Mouse (Mus musculus) monocyte, adult 59 days (primary cell): ENCODE data around the gene Camk2n2. TPM values are rescaled to one million over a fixed set of nuclear protein-coding genes. Genes with fewer than 3 reads are reported as not detected.

Experiments used
- total RNA-seq, 2 experiments: library from RNA; stranded (reverse); gene quantifications; one replicate each; pipeline ENCODE4 v1.2.4; 2023

Camk2n2 gene
- under 1 TPM; 0.39 to 0.97 TPM for total RNA-seq

DNA sequence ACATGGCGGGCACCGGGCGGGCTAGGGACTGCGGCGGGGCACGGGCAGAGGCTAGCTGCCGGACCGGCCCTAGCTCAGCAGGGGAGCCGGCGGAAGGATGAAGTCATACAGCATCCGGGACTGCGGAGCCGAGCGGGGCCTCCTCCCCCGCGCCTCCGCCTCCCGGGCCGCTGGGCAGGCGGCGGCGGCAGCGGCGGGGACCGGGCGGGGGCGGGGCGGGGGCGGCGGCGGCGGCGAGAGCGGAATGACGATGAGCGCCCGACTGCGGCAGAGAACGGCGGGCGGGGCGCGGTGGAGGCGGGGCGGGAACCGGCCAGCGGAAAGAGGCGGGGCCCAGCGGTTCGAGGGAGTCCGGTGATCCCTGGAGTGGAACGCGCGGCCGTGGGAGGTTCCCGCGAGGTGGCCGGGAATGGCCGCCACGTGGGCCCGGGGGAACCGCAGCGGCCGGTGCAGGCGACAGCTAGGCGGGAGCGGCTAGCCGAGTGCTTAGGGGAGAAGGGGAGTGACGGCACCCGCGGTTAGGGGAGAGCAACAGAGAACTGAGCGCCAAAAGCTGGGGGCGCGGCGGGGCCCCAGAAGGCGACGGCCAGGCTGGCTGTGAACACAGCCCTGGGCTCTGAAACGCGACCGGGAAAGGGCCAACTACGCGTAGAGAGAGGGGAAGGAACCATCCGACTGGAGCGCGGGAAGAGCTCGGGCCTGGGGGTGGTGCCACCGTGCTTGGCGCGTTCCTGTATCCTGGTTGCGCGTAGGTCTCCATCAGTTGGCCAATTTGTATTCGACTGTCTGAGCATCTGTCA lies at the start of gene Camk2n2:
Gene Camk2n2 (minus strand): TSS at position 97 of the 800 bp plus-strand sequence.

GRCm38 (mm10) chr16:20668013-20668412 lies 46.9 kb upstream of the Camk2n2 start, which contains the start of gene Eif4g1:
TSS of gene Eif4g1 (plus strand) at chr16:20668313.

DNA sequence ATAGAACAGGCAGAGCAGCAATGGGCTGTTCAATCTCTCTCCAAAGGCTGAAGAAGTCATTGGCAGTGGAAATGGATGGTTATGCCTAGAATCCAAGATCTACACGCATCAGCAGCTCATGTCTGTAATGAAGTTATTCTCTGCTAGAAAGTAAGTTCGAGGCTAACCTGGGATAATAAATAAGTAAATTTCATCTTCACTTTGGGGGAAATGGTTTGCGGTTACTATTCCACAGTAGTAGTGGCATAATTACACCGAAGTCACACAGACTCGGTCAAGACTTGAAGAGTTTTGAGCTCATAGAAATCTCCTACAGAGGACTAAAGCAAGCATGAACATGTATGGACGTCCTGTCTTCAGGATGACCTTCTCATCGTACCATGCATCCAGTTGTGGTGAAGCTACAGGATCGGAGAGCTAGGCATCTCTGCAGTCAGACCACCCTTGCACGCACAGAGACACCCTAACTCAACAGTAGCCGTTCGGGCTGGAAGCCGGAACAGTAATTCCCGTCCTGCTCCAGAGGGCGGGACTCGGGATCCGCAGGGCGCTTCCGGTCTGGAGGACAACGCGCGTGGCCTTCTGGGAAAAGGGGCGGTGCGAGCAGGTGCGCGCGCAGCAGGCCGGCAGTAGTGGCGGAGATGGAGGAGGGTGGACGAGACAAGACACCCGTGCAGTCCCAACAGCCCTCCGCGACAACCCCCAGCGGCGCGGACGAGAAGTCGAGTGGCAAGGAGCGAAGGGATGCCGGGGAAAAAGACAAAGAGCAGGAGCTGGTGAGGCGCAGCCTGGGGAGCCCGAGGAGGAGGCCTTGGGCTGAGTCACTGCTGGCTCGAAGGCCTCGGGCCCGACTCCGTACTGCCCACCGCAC lies 30.2 kb upstream of the Camk2n2 start, which contains the start of gene Psmd2:
Gene Psmd2 (plus strand): TSS at position 577 of the 871 bp plus-strand sequence.

GRCm38 (mm10) chr16:20629731-20630634 lies 8.9 kb upstream of the Camk2n2 start, which contains the start of gene Ece2:
TSS of gene Ece2 (plus strand) at chr16:20629828.

DNA sequence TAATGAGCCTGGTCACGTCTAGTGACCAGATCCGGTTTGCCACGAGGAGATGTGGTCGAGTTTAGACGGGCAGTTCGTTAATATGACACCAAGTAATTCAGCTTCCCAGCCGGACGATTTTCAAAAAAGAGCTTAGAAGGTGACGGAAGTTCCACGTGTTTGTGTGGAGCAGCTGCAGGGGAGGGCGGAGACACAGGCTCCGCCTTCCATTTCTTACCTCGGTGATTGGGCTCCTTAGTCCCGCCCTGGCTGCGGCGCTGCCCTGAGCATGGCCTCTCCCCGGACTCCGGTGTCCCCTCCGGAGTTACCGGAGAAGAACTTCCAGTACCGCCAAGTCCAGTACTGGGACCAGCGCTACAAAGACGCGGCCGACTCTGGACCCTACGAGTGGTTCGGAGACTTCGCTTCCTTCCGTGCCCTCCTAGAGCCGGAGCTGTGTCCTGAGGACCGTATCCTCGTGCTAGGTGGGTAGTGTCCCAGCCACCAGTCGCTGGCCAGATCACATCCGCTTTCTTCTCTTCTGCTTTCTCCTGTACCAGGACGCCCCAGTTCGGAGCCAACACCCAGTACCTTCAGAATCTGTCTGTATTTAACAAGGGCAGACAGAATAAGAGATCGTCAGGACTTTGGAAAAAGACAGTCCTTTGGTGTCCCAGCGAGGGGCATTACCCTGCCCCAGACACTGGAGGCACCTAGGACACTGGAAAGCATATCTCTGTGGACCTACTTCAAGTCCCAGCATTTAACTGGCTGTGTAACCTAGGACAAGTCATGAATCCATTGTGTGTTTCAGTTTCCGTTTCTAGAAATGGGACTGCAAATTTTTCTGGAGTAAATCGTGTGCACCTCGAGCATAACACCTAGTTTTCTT lies 9.5 kb downstream of the Camk2n2 start, which contains the start of the genes Eef1akmt4, Gm49333 and Alg3:
Gene Eef1akmt4 (plus strand): TSS at position 237 of the 871 bp plus-strand sequence.
Gene Gm49333 (plus strand): TSS at position 254 of the 871 bp plus-strand sequence.
Gene Alg3 (minus strand): TSS at position 379 of the 871 bp plus-strand sequence.

DNA sequence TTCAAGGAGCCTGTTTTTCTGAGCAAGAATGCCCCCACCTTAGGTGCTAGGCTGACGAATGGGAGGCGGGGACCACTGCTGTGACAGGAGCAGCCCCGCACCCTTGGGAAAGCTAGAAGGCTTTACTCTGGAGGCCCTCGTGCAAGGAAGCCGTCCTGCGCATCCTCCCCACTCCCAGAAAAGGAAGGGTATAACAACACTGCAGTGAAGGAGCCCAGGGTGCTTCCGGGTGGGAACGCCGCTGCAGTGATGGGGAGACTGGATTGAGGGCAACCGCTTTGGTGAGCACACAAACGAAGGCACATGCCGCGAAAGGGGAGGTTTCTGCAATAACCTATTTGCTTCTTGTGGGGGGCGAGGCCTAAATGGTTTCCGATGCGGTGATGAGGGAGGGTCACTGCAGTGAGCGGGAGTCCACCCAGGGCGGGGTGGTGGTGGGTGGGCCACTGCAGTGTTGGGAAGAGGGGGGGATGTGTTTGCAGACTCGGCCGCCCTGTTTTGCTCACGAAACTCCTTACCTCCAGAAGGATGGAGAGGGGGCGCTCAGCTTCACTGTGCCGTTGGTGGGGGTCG lies 31.6 kb downstream of the Camk2n2 start, which contains the start of gene Vwa5b2:
Gene Vwa5b2 (plus strand): TSS at position 106 of the 573 bp plus-strand sequence.

Other genes with a start within 250 kb of the Camk2n2 start
- gene Abcc5, start 194.9 kb downstream of the Camk2n2 start, total RNA-seq = 100 to 1,000 TPM; 156 to 177 TPM
- gene Eif2b5, start 122.5 kb downstream of the Camk2n2 start, total RNA-seq = 10 to 100 TPM; 20.2 to 25.5 TPM
- gene Dvl3, start 104.3 kb downstream of the Camk2n2 start, total RNA-seq = 10 to 100 TPM; 33.1 to 34.1 TPM
- gene Ap2m1, start 85.8 kb downstream of the Camk2n2 start, total RNA-seq = 100 to 1,000 TPM; 199 to 201 TPM
- 10 to 100 TPM; 52.3 to 62.4 TPM for gene Abcf3, start 72.7 kb downstream of the Camk2n2 start, total RNA-seq
- not detected for gene Vwa5b2, start 31.8 kb downstream of the Camk2n2 start, total RNA-seq
- 1 to 10 TPM; 7.7 to 9.3 TPM for gene Eef1akmt4, start 9.7 kb downstream of the Camk2n2 start, total RNA-seq
- gene Gm49333, start 9.7 kb downstream of the Camk2n2 start, total RNA-seq = not detected
- 10 to 100 TPM; 11.4 to 13.9 TPM for gene Alg3, start 9.6 kb downstream of the Camk2n2 start, total RNA-seq
- not detected for gene Ece2, start 8.5 kb upstream of the Camk2n2 start, total RNA-seq
- 100 to 1,000 TPM; 116 to 118 TPM for gene Psmd2, start 30.4 kb upstream of the Camk2n2 start, total RNA-seq
- gene Eif4g1, start 47.0 kb upstream of the Camk2n2 start, total RNA-seq = 100 to 1,000 TPM; 252 to 266 TPM
- 1 to 10 TPM; 5.3 to 5.4 TPM for gene Fam131a, start 72.0 kb upstream of the Camk2n2 start, total RNA-seq
- gene Polr2h, start 96.4 kb upstream of the Camk2n2 start, total RNA-seq = 10 to 100 TPM; 10.6 to 10.8 TPM
- 1 to 10 TPM; 1.7 to 2.2 TPM for gene Clcn2, start 96.5 kb upstream of the Camk2n2 start, total RNA-seq
- gene Chrd, start 111.8 kb upstream of the Camk2n2 start, total RNA-seq = not detected
- not detected for gene Thpo, start 113.2 kb upstream of the Camk2n2 start, total RNA-seq